Mouse (Mus musculus) bone marrow macrophage, adult 2 months (primary cell): ENCODE results near the gene Tex10.

ENCODE experiments used
- CTCF ChIP-seq: IDR thresholded peaks from 2 replicates; pipeline ENCODE4 v1.5.1; 2012; ENCODE audit warnings: low read depth, mild to moderate bottlenecking, low read length, moderate library complexity
- POLR2A ChIP-seq: IDR thresholded peaks from 2 replicates; pipeline ENCODE4 v1.6.1; 2012; ENCODE audit warnings: mild to moderate bottlenecking, low read depth, low read length, borderline replicate concordance

DNA sequence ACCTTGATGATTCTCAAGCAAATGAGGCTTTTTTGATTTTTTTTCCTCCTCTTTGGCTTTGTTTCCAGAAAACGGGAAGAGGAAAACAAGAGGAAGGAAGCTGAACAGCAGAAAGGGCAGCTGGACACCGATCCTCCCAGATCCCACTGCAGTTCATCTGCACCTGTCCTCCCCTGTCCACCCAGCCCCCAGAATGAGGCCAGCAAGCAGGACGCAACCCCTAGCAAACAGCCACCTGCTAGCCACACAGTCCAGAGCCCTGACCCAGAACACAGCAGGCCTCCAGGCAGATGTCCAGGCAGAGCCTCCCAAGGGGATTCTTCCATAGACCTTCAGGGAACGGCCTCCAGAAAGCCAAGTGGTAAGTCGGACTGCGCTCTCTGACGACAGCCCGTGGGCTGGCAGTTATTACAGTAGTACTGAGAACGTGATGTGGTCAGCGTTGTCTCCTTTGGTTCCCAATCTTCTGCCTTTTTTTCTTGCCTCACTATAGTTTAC, 57.4 kb downstream of the Tex10 start:
- TF ChIP-seq POLR2A (no peak), CTCF (no peak)
